Mouse (Mus musculus) induced T-regulatory cell, adult 2 months (primary cell): ENCODE data around the gene Pan2.
A peak's percentile ranks its signal among the peaks of the same experiment; 100 is the strongest.
"Not testable (repeated sequence)": the region's sequence is repeated elsewhere in the genome, so short reads cannot be mapped to it uniquely, and the experiment has no call there.

ENCODE experiments used
- DNase-seq: peaks from one replicate; pipeline ENCODE4 v3.0.0-alpha.2; 2012; ENCODE audit warnings: low read depth

The Pan2 gene

GRCm38 (mm10) chr10:128303126-128304021 lies at the start of gene Pan2:
Pan2 (plus strand) TSS chr10:128303335.
- peak; percentile 100 for DNase-seq

GRCm38 (mm10) chr10:128253677-128254255 lies 49.4 kb upstream of the Pan2 start, which contains the start of gene Apon:
Apon (plus strand) TSS chr10:128254096.
- DNase-seq, result no peak

- no peak for DNase-seq
Measured at GRCm38 (mm10) chr10:128255925-128256324, 47.2 kb upstream of the Pan2 start.

GRCm38 (mm10) chr10:128256328-128256727 lies 46.8 kb upstream of the Pan2 start:
- no peak for DNase-seq

- no peak for DNase-seq
Measured at GRCm38 (mm10) chr10:128258953-128259352, 44.2 kb upstream of the Pan2 start.

- no peak for DNase-seq
Measured at GRCm38 (mm10) chr10:128259946-128260345, 43.2 kb upstream of the Pan2 start.

GRCm38 (mm10) chr10:128260376-128260775 lies 42.8 kb upstream of the Pan2 start:
- DNase-seq, result not testable (repeated sequence)

GRCm38 (mm10) chr10:128262300-128262699 lies 40.8 kb upstream of the Pan2 start:
- DNase-seq, result no peak

GRCm38 (mm10) chr10:128263393-128264310 lies 39.5 kb upstream of the Pan2 start:
- no peak for DNase-seq

GRCm38 (mm10) chr10:128268371-128268770 lies 34.8 kb upstream of the Pan2 start, which contains the start of gene Apof:
Apof (plus strand) TSS chr10:128268671.
- no peak for DNase-seq

- DNase-seq, result no peak
Measured at GRCm38 (mm10) chr10:128269206-128269910, 33.8 kb upstream of the Pan2 start.

GRCm38 (mm10) chr10:128270287-128270841 lies 32.8 kb upstream of the Pan2 start, which contains the start of gene Stat2:
Stat2 (plus strand) TSS chr10:128270559.
- DNase-seq, result peak; percentile 98

GRCm38 (mm10) chr10:128270866-128271265 lies 32.3 kb upstream of the Pan2 start:
- peak; percentile 64 for DNase-seq

- peak; percentile 43 for DNase-seq
Measured at GRCm38 (mm10) chr10:128271883-128272282, 31.3 kb upstream of the Pan2 start.

- DNase-seq, result peak; percentile 28
Measured at GRCm38 (mm10) chr10:128272819-128273439, 30.2 kb upstream of the Pan2 start.

- DNase-seq, result not testable (repeated sequence)
Measured at GRCm38 (mm10) chr10:128275374-128275773, 27.8 kb upstream of the Pan2 start.

- DNase-seq, result no peak
Measured at GRCm38 (mm10) chr10:128278158-128278557, 25.0 kb upstream of the Pan2 start.

GRCm38 (mm10) chr10:128280943-128281342 lies 22.2 kb upstream of the Pan2 start:
- no peak for DNase-seq

GRCm38 (mm10) chr10:128281682-128282081 lies 21.5 kb upstream of the Pan2 start:
- DNase-seq, result no peak

- no peak for DNase-seq
Measured at GRCm38 (mm10) chr10:128282886-128283450, 20.2 kb upstream of the Pan2 start.
